Mouse (Mus musculus): ENCODE data around the gene Isg15.

DNA sequence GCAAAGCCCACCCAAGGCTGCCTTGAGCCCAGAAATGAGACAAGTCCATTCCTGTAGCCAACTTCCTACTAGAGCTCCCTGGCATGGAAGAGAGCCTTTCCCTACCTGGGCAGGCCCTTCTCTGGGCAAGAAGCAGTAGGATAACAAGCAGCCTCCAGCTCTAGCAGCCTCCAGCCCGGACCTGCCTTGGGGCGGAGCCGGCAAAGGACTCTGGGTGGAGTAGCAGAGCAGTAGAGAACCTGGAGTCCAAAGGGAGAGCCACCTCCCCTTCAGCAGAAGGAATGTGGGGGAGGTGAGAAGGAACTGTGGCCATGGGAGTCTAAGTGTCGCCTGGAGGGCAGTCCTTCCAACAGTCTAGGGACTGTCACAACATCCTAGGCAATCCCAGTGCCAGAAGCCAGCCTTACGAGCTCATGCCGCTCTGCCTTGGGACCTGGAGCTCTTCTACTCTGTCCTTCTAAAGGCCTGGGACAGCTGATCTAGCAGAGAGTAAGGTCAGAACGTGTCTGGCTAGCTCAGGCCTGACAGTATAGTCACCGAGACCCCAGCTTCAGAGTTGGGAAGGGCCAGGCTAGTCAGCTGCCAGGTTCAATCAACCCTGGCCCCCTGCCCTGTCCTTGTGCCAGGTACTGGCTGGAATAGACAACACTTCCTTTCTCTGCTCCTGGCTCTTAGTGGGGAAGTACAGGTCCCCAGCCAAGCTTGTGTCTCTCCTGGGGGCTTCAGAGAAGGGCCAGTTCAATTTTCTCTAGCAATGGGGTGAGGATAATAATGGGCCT is 8.0 kb downstream of the Isg15 start:
- TF ChIP-seq CTCF (IDR thresholded peaks at IDR 0.05; ENCODE audit: low read depth, low read length) (no peak), POLR2A (IDR thresholded peaks at IDR 0.05; ENCODE audit: borderline replicate concordance, low read depth, low read length) (no peak)

All from bone marrow macrophage, adult 2 months (primary cell).